ENCODE assay signal across 8 mouse cellular contexts in the genomic region with DNA sequence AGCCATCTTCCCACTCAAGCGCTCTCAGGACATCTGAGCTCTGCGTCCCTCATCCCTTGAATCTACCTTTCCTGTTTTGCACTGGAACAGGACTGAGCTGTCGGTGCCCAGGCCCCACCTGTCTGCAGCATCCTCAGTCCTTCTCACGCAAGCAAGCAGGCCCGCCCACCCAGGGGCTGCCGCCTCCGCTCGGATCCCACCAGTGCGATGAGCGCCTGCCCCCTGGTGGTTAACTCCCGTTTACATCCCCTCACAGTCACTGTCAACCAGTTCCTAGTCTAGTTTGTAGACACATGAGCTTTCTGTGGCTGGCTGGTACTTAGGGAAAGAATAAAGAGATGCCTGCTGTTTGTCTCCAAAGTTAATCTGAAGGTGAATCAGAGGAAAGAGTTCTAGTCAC. TPM values are rescaled to one million over a fixed set of nuclear protein-coding genes. Genes with fewer than 3 reads are reported as not detected.
DNase-seq lines count a peak whose midpoint lies in the region; ATAC-seq and TF ChIP-seq lines count a peak whose summit lies in the region.

No protein-coding gene starts in this region.

- H3K4me2 ChIP-seq in forebrain, embryonic 14.5 days (ENCODE audit: low read length) = no peak overlapping the region
- no peak overlapping the region for H3K4me2 ChIP-seq in kidney, embryonic 15.5 days
- H3K4me2 ChIP-seq in liver, embryonic 15.5 days = no peak overlapping the region

- H3K36me3 ChIP-seq in forebrain, embryonic 14.5 days (ENCODE audit: control insufficient read depth, insufficient read depth, low read length) = peaks cover 26% of the 10 kb centered on the region
- H3K36me3 ChIP-seq in kidney, embryonic 15.5 days = peaks cover 45% of the 10 kb centered on the region
- H3K36me3 ChIP-seq in liver, embryonic 15.5 days (replicated peaks) = peaks cover 48% of the 10 kb centered on the region

- intact Hi-C loops in gastrocnemius, adult 2 months (cut with DNase I) = no loop called here

- no peaks in the 10 kb centered on the region for H3K9me3 ChIP-seq in forebrain, embryonic 14.5 days (replicated peaks; ENCODE audit: control insufficient read depth, low read length)
- no peaks in the 10 kb centered on the region for H3K9me3 ChIP-seq in kidney, embryonic 15.5 days (replicated peaks)
- no peaks in the 10 kb centered on the region for H3K9me3 ChIP-seq in liver, embryonic 15.5 days (replicated peaks)

- H3K4me3 ChIP-seq in gastrocnemius, adult 2 months = no peak overlapping the region
- no peak overlapping the region for H3K4me3 ChIP-seq in forebrain, embryonic 14.5 days (ENCODE audit: low read depth, low read length)
- no peak overlapping the region for H3K4me3 ChIP-seq in kidney, embryonic 15.5 days (replicated peaks)
- no peak overlapping the region for H3K4me3 ChIP-seq in liver, embryonic 15.5 days (replicated peaks)
- no peak overlapping the region for H3K4me3 ChIP-seq in olfactory bulb, adult 2 months (ENCODE audit: insufficient read depth, low read depth, low read length)

- 24% methylated on average over 11 of the region's 11 CpGs for WGBS in forebrain, embryonic 14.5 days
- WGBS in kidney, embryonic 15.5 days = 27% methylated on average over 11 of the region's 11 CpGs
- WGBS in liver, embryonic 15.5 days (ENCODE audit: insufficient replicate concordance) = 41% methylated on average over 11 of the region's 11 CpGs
- 16% methylated on average over 11 of the region's 11 CpGs for WGBS in olfactory bulb, adult 2 months

- H3K27me3 ChIP-seq in forebrain, embryonic 14.5 days (replicated peaks; ENCODE audit: control insufficient read depth, insufficient read depth, low read length) = no peaks in the 10 kb centered on the region
- no peaks in the 10 kb centered on the region for H3K27me3 ChIP-seq in kidney, embryonic 15.5 days
- H3K27me3 ChIP-seq in liver, embryonic 15.5 days = no peaks in the 10 kb centered on the region

- no peak overlapping the region for H3K27ac ChIP-seq in gastrocnemius, adult 2 months
- H3K27ac ChIP-seq in forebrain, embryonic 14.5 days (ENCODE audit: low read depth, low read length) = no peak overlapping the region
- no peak overlapping the region for H3K27ac ChIP-seq in kidney, embryonic 15.5 days
- no peak overlapping the region for H3K27ac ChIP-seq in liver, embryonic 15.5 days (replicated peaks)
- H3K27ac ChIP-seq in olfactory bulb, adult 2 months (ENCODE audit: insufficient read depth, low read depth, low read length) = no peak overlapping the region

- H3K9ac ChIP-seq in forebrain, embryonic 14.5 days (ENCODE audit: low read length) = no peak overlapping the region
- no peak overlapping the region for H3K9ac ChIP-seq in kidney, embryonic 15.5 days
- H3K9ac ChIP-seq in liver, embryonic 15.5 days = no peak overlapping the region

- TF ChIP-seq CTCF in gastrocnemius, adult 2 months (IDR thresholded peaks at IDR 0.05) = peak; percentile 67
- peak; percentile 66 for TF ChIP-seq CTCF in olfactory bulb, adult 2 months (IDR thresholded peaks at IDR 0.05; ENCODE audit: insufficient read depth, low read depth, low read length)

- ATAC-seq in forebrain, embryonic 14.5 days = peak; percentile 67; the same call in 1 of the 2 replicates
- ATAC-seq in kidney, embryonic 15.5 days (replicated peaks; ENCODE audit: low FRiP score) = 0 out of 2 replicates have a peak, but pooled peaks have one; percentile 34
- 0 out of 2 replicates have a peak, but pooled peaks have one; percentile 12 for ATAC-seq in liver, embryonic 15.5 days (ENCODE audit: insufficient read depth)

- DNase-seq in gastrocnemius, adult 2 months = peak; percentile 63
- no peak for DNase-seq in gastrocnemius, adult 18-20 months (ENCODE audit: low spot score)
- peak; percentile 57 for DNase-seq in MN1 (ENCODE audit: low spot score)
- DNase-seq in forebrain, embryonic 14.5 days (ENCODE audit: low spot score) = peak; percentile 79
- no peak for DNase-seq in urinary bladder, postnatal 25 days (ENCODE audit: low spot score)

- H3K4me1 ChIP-seq in forebrain, embryonic 14.5 days (ENCODE audit: control insufficient read depth, insufficient read depth, low read length) = no peaks in the 10 kb centered on the region
- H3K4me1 ChIP-seq in kidney, embryonic 15.5 days = peaks cover 41% of the 10 kb centered on the region
- H3K4me1 ChIP-seq in liver, embryonic 15.5 days (replicated peaks) = peaks cover 46% of the 10 kb centered on the region
- peaks cover 29% of the 10 kb centered on the region for H3K4me1 ChIP-seq in olfactory bulb, adult 2 months (ENCODE audit: control insufficient read depth, insufficient read depth, low read length)

- TF ChIP-seq POLR2A in olfactory bulb, adult 2 months (IDR thresholded peaks at IDR 0.05; ENCODE audit: insufficient read depth, low read depth, low read length) = no peak

RNA-seq across cellular contexts. Expression of gene Szrd1, which starts 18.9 kb away (rescaled TPM):
- 100 to 1,000 TPM; 146 to 163 TPM for total RNA-seq in gastrocnemius, adult 2 months (2021)
- total RNA-seq in gastrocnemius, adult 18-20 months (2021) = 100 to 1,000 TPM; 160 to 163 TPM
- 37.0 and 38.9 TPM in 2 replicates for polyA plus RNA-seq in forebrain, embryonic 14.5 days (2014; fragmentation: Nextera tagmentation; extraction: Ambion mirVana)
- 49.6 and 50.4 TPM in 2 replicates for polyA plus RNA-seq in kidney, embryonic 15.5 days (2015; fragmentation: Nextera tagmentation; extraction: Ambion mirVana)
- 18.1 and 20.7 TPM in 2 replicates for polyA plus RNA-seq in liver, embryonic 15.5 days (2015; fragmentation: Nextera tagmentation; extraction: Ambion mirVana)
- not detected in 2 replicates for polyA plus RNA-seq in olfactory bulb, adult 2 months (2012; ENCODE audit: insufficient read depth, insufficient read length, low replicate concordance, missing spikeins)

RNA-seq across cellular contexts. Expression of gene Fbxo42, which starts 27.0 kb away (rescaled TPM):
- 10 to 100 TPM; 10.8 to 10.9 TPM for total RNA-seq in gastrocnemius, adult 2 months (2021)
- total RNA-seq in gastrocnemius, adult 18-20 months (2021) = 10 to 100 TPM; 10.8 to 11.2 TPM
- 22.3 and 29.5 TPM in 2 replicates for polyA plus RNA-seq in forebrain, embryonic 14.5 days (2014; fragmentation: Nextera tagmentation; extraction: Ambion mirVana)
- polyA plus RNA-seq in kidney, embryonic 15.5 days (2015; fragmentation: Nextera tagmentation; extraction: Ambion mirVana) = 22.4 and 23.0 TPM in 2 replicates
- polyA plus RNA-seq in liver, embryonic 15.5 days (2015; fragmentation: Nextera tagmentation; extraction: Ambion mirVana) = 17.9 and 18.3 TPM in 2 replicates
- 51.1 TPM in 1 of 2 replicates, not detected in the other for polyA plus RNA-seq in olfactory bulb, adult 2 months (2012; ENCODE audit: insufficient read depth, insufficient read length, low replicate concordance, missing spikeins)

RNA-seq across cellular contexts. Expression of gene Spata21, which starts 32.6 kb away (rescaled TPM):
- not detected for total RNA-seq in gastrocnemius, adult 2 months (2021)
- total RNA-seq in gastrocnemius, adult 18-20 months (2021) = not detected
- polyA plus RNA-seq in forebrain, embryonic 14.5 days (2014; fragmentation: Nextera tagmentation; extraction: Ambion mirVana) = 0.19 TPM in 1 of 2 replicates, not detected in the other
- polyA plus RNA-seq in kidney, embryonic 15.5 days (2015; fragmentation: Nextera tagmentation; extraction: Ambion mirVana) = 0.50 and 0.64 TPM in 2 replicates
- polyA plus RNA-seq in liver, embryonic 15.5 days (2015; fragmentation: Nextera tagmentation; extraction: Ambion mirVana) = not detected in 2 replicates
- polyA plus RNA-seq in olfactory bulb, adult 2 months (2012; ENCODE audit: insufficient read depth, insufficient read length, low replicate concordance, missing spikeins) = not detected in 2 replicates

RNA-seq across cellular contexts. Expression of gene Necap2, which starts 42.5 kb away (rescaled TPM):
- total RNA-seq in gastrocnemius, adult 2 months (2021) = 10 to 100 TPM; 13.1 to 16.5 TPM
- total RNA-seq in gastrocnemius, adult 18-20 months (2021) = 10 to 100 TPM; 12.9 to 16.2 TPM
- polyA plus RNA-seq in forebrain, embryonic 14.5 days (2014; fragmentation: Nextera tagmentation; extraction: Ambion mirVana) = 36.6 and 41.8 TPM in 2 replicates
- polyA plus RNA-seq in kidney, embryonic 15.5 days (2015; fragmentation: Nextera tagmentation; extraction: Ambion mirVana) = 80.0 and 89.4 TPM in 2 replicates
- 97.2 and 98.6 TPM in 2 replicates for polyA plus RNA-seq in liver, embryonic 15.5 days (2015; fragmentation: Nextera tagmentation; extraction: Ambion mirVana)
- not detected in 2 replicates for polyA plus RNA-seq in olfactory bulb, adult 2 months (2012; ENCODE audit: insufficient read depth, insufficient read length, low replicate concordance, missing spikeins)

Comparison
In these comparisons a context has a peak if more than half of its experiments do, and no peak if none do; other contexts are left out.
1. DNase-seq: peak in gastrocnemius, adult 2 months (single experiment), MN1 (single experiment) and forebrain, embryonic 14.5 days (single experiment); none in gastrocnemius, adult 18-20 months (single experiment) and urinary bladder, postnatal 25 days (single experiment).
2. ATAC-seq: peak in every context shown above with its lines; median percentile 67 in forebrain, embryonic 14.5 days; 34 in kidney, embryonic 15.5 days; 12 in liver, embryonic 15.5 days.
3. RNA of gene Szrd1, which starts 18.9 kb away (polyA plus RNA-seq): 49.6 to 50.4 TPM in kidney, embryonic 15.5 days, 37.0 to 38.9 TPM in forebrain, embryonic 14.5 days and 18.1 to 20.7 TPM in liver, embryonic 15.5 days; not detected in olfactory bulb, adult 2 months; every median in the first group is over 10 times any median in the second.